Mouse (Mus musculus): ENCODE measurements around the gene E2f8.
A peak's percentile ranks its signal among the peaks of the same experiment; 100 is the strongest.

The E2f8 gene

GRCm38 (mm10) chr7:48891029-48891428 lies 9.6 kb upstream of the E2f8 start:
- DNase-seq (ENCODE audit: low read depth, low spot score), result no peak

DNA sequence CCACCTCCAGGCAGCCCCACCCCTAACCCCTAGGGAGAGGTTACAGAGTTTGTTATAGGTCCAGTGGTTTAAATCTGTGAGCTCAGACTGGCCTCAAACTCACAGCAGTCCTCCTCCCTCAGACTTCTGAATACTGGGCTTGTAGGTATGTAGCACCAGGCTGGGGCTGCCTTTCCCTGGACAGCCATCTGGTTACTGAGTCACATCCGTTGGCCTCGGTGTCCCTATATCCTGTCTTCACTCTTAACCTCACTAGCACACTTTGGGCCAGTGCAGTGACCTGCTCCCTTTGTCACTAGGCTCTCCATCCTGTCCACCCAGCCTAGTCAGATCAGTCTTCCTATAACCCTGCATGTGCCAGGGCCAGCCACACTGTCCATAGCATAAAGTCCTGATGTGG lies 7.4 kb upstream of the E2f8 start:
- DNase-seq (ENCODE audit: low read depth, low spot score), result no peak

DNA sequence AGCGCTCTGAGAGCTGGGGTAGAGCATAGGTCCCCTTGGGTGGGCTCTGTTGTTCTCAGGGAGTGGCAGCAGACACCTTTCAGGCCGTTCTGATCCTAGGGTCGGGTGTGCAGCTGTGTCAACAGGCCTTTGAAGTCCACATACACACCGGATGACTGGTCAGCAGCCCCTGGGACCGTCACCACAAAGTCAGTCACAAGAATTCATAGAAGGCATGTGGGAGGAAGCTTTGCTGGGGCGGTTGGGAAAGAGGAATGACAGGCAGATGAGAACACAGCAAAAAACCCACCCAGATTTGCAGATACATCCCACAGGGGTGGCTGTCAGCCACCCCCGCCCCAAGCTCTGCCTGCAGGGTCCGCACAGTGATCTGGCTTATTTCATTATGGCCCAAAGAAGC lies 6.6 kb upstream of the E2f8 start:
- DNase-seq (ENCODE audit: low read depth, low spot score), result no peak

DNA sequence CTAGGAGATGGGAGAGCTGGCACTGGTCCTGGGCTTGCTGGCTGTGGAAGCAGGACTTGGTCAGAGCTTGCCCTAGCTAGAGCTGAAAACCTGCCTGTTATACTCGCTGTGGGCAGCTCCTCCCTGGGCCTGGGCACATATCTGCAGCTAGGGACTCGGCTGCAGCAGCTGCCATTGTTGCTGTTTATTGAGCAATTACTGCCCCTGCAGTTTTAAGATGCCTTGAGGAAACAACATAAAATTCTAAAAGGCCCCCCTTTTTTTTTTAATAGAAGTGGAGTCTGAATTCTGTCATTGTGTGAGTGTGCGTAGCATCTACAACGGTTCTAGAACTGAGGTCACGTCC lies 2.8 kb upstream of the E2f8 start:
- no peak for DNase-seq (ENCODE audit: low read depth, low spot score)

DNA sequence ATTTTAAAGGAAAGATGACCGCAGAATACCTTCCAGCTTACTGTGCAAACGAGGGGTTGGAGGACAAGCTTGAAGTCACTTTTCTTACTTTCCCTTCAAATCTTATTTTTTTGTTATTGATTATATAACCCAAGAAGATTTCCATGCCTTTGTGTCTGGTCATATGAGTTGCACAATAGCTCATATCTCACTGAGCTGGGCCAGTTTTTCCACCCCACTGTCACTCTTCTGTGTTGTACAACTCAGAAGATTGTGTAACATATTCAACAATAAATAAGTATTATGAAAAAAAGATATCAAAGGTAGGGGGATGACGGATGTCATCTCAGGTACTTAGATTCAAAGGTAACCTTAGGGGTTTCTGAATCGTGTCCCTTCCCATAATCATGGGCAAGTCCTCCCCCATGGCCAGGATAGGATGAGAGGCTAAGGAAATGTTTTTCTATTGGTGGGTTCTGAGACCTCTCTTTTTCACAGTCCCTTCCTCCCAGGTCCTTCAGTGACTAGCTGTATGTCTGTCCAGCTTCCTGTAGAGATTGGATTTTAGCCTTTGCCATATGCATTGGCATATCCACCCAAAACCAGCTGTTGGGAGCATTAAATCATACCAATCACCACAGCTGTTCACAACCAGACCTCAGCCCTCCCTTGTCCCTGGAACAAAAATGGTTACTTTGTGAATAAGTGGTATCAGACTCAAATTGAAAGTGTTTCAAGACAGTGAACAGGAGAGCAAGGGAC lies 2.3 kb upstream of the E2f8 start:
- no peak for DNase-seq (ENCODE audit: low read depth, low spot score)

DNA sequence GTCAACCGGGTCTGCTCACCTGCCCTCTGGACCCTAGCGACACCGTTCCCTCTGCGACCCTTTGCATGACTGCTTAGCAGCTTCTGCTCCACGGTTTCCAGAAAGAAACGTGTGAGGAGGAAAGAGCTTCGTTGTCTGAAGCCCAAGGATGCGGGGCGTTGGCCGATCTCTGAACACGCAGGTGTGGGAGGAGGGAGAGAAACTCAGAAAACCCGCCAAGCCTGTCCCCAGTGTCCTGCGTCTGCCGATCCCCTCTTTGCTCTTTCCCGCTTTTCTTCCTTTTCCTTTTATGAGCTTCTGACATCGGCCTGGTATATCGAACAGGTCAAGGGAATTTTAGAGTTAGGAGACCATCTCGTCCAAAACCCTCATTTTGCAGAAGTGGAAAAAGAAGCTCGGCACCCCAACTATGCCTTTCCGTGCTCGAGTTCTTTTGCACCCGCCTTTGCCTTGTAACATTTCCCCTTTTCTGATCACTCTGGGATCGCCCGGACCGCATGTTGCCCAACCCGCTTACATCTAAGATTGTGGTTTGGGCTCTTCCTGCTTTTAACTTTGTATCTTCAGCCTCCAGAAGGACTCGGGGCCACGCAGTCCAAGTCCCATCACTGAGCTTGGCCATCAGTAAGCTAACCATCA lies 694 bp upstream of the E2f8 start:
- DNase-seq (ENCODE audit: low read depth, low spot score), result no peak

DNA sequence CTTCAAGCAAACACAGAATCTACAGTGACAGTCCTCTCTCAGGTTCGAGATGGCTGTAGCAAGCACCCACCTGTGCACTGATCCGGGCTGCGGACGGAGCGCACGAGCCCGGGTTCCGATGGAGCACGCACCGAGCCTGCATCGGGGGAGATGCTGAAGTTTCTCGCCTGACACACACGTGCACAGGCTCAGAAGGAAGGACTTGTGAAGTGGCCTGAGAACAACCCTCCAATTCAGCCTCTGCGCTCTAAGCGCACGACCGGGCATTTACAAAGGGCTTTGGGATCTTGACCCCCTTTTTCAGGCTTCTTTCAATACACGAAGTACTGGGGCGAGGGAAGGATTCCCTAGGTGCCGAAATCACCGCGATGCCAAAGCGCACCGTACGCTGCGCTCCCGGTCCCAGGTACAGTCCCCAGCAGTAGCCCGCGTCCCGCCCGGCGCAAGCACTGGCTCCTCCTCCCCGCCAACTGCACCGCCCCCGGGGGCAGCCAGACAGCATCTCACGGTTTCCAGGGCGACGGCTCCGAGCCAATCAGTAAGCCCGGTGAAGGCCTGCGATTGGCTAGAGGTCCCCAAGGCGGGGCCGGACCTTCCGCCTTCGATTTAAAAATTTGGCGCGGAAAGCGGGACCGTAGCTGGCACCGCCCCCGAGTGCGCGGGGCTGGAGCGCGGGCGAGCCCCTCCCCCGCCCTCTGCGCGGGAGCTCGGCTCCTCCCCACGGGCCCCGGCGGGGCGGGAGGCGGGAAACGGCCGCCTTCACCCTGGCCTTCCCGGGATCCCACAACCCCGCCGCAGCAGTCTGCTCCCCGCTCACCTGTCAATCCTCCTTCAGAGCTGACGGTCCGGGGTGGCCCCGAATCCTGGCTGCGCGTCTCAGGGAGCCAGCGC lies 560 bp downstream of the E2f8 start:
- peak; percentile 96 for DNase-seq (ENCODE audit: low read depth, low spot score)

- DNase-seq (ENCODE audit: low read depth, low spot score), result no peak
Measured at GRCm38 (mm10) chr7:48879574-48879973, 1.8 kb downstream of the E2f8 start.

- peak; percentile 27 for DNase-seq (ENCODE audit: low read depth, low spot score)
Measured at GRCm38 (mm10) chr7:48877786-48878390, 3.5 kb downstream of the E2f8 start.

DNA sequence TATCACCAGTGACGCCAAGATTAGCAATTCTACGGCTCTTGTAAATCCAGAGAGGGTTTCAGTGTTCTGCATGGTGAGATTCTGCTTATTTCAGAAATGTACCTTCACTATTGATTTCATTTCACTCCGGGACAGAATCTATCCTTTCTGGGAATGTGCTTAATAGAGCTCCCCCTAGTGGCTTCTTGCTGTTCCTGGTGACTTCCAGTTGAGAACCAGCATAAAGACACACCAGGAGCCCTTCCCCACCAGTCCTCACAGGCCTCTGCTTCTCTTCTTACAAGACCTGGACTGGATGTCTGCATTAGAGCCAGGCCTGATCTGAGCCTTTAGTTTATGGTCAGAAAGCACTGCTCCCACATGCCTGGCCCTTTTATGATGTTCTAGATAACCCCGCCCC lies 4.9 kb downstream of the E2f8 start:
- DNase-seq (ENCODE audit: low read depth, low spot score), result peak; percentile 84

DNA sequence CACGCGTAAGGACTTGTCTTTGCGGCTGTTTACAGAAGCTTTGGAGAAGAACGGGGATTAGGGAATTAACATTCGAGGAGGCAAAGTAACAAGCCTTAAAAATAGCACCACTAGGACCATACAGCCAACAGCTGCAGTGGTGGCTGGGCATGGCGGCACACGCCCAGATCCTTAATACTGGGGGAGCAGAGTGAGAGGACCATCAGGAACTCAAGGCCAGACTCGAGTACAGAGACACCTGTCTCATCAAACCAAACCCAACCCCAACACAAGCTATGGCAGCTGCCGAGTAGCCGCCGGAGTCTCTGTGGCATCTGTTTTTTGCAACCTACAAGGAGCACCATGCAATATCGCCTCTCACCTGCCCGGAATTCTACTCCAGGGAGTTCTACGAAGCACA lies 6.3 kb downstream of the E2f8 start:
- DNase-seq (ENCODE audit: low read depth, low spot score), result no peak

GRCm38 (mm10) chr7:48871292-48871691 lies 10.1 kb downstream of the E2f8 start:
- no peak for DNase-seq (ENCODE audit: low read depth, low spot score)

- no peak for DNase-seq (ENCODE audit: low read depth, low spot score)
Measured at GRCm38 (mm10) chr7:48870579-48871180, 10.7 kb downstream of the E2f8 start.

DNA sequence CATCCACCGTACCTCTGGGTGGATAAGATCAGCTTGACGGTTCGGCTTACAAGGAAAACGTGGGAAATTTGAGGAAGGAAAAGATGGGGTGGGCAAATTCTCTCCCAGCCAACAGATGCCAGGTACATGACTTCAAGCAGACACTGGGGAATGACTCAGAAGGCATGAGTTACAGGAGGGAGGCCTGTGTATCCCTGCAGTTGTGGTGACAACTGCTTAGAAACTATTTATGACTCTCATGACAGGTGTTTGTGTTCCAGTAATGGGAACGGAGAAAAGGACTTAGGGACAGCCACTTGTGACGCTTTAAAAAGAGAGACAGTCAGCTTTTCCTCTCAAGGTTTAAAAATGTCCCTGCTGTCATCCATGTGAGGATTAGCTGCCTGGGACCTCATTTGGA lies 11.3 kb downstream of the E2f8 start:
- no peak for DNase-seq (ENCODE audit: low read depth, low spot score)

DNA sequence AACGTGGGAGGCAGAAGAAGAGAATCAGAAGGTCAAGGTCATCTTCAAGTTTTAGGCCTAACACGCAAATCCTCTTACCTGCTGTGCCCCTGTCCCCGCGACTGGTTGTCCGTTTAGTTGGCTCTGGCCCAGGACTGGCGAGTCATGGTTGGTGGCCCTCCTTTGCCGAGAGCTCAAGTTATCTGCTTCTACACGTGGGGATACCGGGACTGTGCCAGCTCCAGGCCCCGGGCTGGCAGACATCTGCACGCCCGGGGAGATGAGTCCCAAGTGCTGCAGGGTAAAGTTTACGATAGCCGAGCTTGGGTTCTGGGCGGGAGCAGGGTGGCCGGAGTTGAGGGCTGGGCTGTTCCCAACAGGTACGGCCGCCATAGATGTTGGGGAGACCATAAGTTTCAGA lies 13.8 kb downstream of the E2f8 start:
- no peak for DNase-seq (ENCODE audit: low read depth, low spot score)

DNA sequence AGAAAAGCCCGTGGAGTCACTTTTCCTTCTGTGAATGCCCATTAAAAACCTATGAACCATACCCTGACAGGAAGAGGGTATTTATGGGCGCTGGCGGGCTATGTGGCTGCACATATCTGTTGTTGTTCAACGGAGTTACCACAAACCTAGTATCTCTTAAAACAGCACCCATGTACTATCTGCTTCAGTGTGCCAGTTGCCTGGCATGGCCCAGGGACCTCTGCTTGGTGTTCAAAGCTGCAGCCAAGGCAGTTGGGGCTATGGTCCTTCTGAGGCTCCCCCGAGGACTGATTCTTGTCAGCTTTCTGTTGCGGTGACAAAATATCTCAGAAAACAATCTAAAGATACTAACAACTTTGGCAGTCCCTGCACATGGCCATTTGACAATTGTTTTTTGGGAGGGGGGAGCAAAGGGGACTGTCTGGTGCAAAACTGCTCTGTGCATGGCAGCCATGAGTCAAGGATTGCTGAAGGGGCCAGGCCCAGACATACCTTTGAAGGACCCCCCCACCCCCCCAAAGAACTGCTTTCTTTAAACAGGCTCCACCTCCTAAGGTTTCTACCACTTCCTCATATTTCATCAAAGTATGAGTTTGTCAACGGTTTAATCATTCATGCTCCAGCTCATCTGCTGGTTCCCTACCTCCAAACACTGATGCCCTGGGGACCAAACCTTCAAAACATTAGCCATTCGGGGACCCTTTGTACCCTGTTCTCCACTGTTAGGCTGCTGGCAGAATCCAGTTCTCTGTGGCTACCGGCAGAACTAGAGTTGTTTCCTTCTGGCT lies 16.5 kb downstream of the E2f8 start:
- DNase-seq (ENCODE audit: low read depth, low spot score), result no peak

- DNase-seq (ENCODE audit: low read depth, low spot score), result no peak
Measured at GRCm38 (mm10) chr7:48864199-48864598, 17.2 kb downstream of the E2f8 start.

DNA sequence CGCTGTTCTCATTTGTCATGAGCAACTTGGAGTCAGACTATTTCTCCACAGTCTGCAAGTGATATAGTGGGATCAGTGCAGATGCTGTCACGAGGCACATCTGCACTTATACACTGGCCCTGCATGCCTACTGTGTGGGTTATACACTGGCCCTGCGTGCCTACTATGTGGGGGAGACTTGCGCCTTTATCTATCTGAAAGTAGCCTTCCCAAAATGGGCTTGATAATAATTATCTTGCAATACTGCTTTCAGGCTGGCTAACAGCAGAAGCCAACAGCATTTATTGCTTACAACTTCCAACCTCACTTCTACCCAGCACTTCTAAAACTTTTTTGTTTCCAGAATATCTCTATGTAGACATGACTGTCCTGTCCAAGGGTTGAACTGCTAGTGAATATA lies 19.6 kb downstream of the E2f8 start:
- DNase-seq (ENCODE audit: low read depth, low spot score), result no peak

GRCm38 (mm10) chr7:48860948-48861347 lies 20.4 kb downstream of the E2f8 start:
- DNase-seq (ENCODE audit: low read depth, low spot score), result no peak

GRCm38 (mm10) chr7:48859362-48859761 lies 22.0 kb downstream of the E2f8 start:
- DNase-seq (ENCODE audit: low read depth, low spot score), result no peak

DNA sequence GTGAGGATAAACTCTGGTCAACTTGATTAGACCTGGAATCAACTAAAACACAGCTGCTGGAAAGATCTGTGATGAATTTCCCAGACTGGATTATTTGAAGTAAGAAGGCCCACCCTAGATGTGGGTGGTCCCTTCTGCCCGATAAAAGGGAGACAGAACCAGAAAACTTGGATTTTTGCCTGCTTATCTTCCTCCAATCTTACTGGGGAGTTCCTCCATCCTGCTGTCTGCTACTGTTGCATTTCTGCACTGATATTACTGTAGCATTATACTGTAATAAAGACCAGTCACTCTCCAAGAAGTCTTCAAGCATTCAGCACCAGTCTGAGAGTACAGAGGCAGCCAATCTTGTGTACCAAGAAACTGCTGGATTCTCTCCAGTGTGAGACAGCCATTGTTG lies 23.1 kb downstream of the E2f8 start:
- DNase-seq (ENCODE audit: low read depth, low spot score), result no peak
